Mouse (Mus musculus) liver, postnatal 0 days (tissue): ENCODE results near the gene Tec. TPM values are rescaled to one million over a fixed set of nuclear protein-coding genes. Genes with fewer than 3 reads are reported as not detected.

Experiments
- ATAC-seq: fragments of 200-750 bp; cut with Nextera tagmentation; 2 replicates; pipeline ENCODE4 v1.8.0; 2017; ENCODE audit warnings: mild to moderate bottlenecking, moderate library complexity
- DNase-seq: peaks from one replicate; pipeline ENCODE4 v3.0.0-alpha.2; 2016
- H3K27ac ChIP-seq: fragments of 300-500 bp; sonication (generic); 2 replicates; pipeline ENCODE4 v1.5.1; 2014; ENCODE audit warnings: antibody characterized with exemption, moderate library complexity, mild to moderate bottlenecking, low read depth
- H3K27me3 ChIP-seq: fragments of 300-500 bp; sonication (generic); 2 replicates; pipeline ENCODE4 v1.6.1; 2014; ENCODE audit warnings: low read length, control low read depth, mixed read lengths; ENCODE audit not compliant: insufficient read depth
- H3K36me3 ChIP-seq: fragments of 300-500 bp; sonication (generic); replicated peaks from 2 replicates; pipeline ENCODE4 v1.6.1; 2014; ENCODE audit warnings: mild to moderate bottlenecking, control low read depth, low read length, moderate library complexity, mixed read lengths; ENCODE audit not compliant: insufficient read depth
- H3K4me1 ChIP-seq: fragments of 300-500 bp; sonication (generic); 2 replicates; pipeline ENCODE4 v1.6.1; 2014; ENCODE audit warnings: antibody characterized with exemption, mild to moderate bottlenecking, control low read depth; ENCODE audit not compliant: insufficient read depth
- H3K4me2 ChIP-seq: fragments of 300-500 bp; sonication (generic); 2 replicates; pipeline ENCODE4 v1.6.1; 2014; ENCODE audit warnings: low read depth, mild to moderate bottlenecking, low read length, moderate library complexity, mixed read lengths
- H3K4me3 ChIP-seq: fragments of 300-500 bp; sonication (generic); 2 replicates; pipeline ENCODE4 v1.5.1; 2014; ENCODE audit warnings: low read depth, low read length
- H3K9ac ChIP-seq: fragments of 300-500 bp; sonication (generic); replicated peaks from 2 replicates; pipeline ENCODE4 v1.6.1; 2014; ENCODE audit warnings: mild to moderate bottlenecking, moderate library complexity
- H3K9me3 ChIP-seq: fragments of 300-500 bp; sonication (generic); 2 replicates; pipeline ENCODE4 v1.6.1; 2016; ENCODE audit warnings: mild to moderate bottlenecking, control low read depth, low read length, mixed read lengths
- CTCF ChIP-seq: sonication (generic); IDR thresholded peaks from 2 replicates; pipeline ENCODE4 v1.5.1; 2016; ENCODE audit warnings: antibody characterized with exemption, low read depth
- EP300 ChIP-seq: IDR thresholded peaks from 2 replicates; pipeline ENCODE4 v1.6.1; 2016; ENCODE audit warnings: antibody characterized with exemption, low read depth, mild to moderate bottlenecking
- WGBS: fragments of 180-500 bp; shearing (Covaris S2); extraction: QIAGEN DNeasy Blood & Tissue Kit; methylation state at CpG from one replicate; pipeline ENCODE4 v1.1.7; 2014; ENCODE audit not compliant: insufficient replicate concordance; 5-methylcytosine and 5-hydroxymethylcytosine counted together
- polyA plus RNA-seq: library from polyadenylated mRNA; unstranded; fragments of >200 nt; fragmentation: Nextera tagmentation; extraction: Ambion mirVana; gene quantifications from 2 replicates; pipeline ENCODE4 v1.2.1, GENCODE M21; 2015

The Tec gene
- polyA plus RNA-seq, 1 experiment from 2014 or later, result 9.2 TPM

GRCm38 (mm10) chr5:72808456-72809111, 59.7 kb downstream of the Tec start:
- H3K4me1 ChIP-seq, result 0 out of 2 replicates have a peak, but pooled peaks cover 7% of the 10 kb centered on the region
- no peak for ATAC-seq
- H3K4me2 ChIP-seq, result no peak overlapping the region
- no peak for DNase-seq
- H3K27me3 ChIP-seq, result no peaks in the 10 kb centered on the region
- no peak overlapping the region for H3K4me3 ChIP-seq
- H3K9ac ChIP-seq, result no peak overlapping the region
- H3K36me3 ChIP-seq, result no peaks in the 10 kb centered on the region
- H3K9me3 ChIP-seq, result no peaks in the 10 kb centered on the region
- no peak overlapping the region for H3K27ac ChIP-seq
- 70% methylated on average over 14 of the region's 14 CpGs for WGBS
- TF ChIP-seq EP300 (no peak), CTCF (no peak)

- no peak for TF ChIP-seq CTCF
- no peak for TF ChIP-seq EP300
These were observed 65.4 kb downstream of the Tec start for GRCm38 (mm10) chr5:72802851-72803250.

DNA sequence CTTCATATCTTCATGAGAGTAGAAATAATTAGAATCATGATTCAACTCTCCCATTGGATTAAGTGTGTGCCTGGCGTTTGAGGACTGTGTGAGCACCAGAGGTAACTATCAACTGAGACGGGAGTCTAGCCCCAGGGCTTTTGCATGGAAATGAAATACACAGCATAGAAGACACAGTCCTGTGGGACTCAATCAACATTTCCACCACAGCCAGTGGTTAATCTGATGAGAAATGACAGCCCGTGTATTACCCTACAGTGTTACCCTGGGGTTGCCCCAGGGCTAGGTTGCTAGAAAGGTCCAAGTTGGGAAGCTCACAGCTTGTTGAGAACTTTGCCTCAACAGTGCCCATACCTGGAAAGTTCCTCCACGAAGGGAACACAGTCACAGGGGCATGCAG, 69.7 kb downstream of the Tec start:
- DNase-seq (no peak), ATAC-seq (no peak)
- WGBS, result 69% methylated on average over 4 of the region's 4 CpGs
- no peak overlapping the region for H3K27ac ChIP-seq
- no peaks in the 10 kb centered on the region for H3K36me3 ChIP-seq
- no peaks in the 10 kb centered on the region for H3K9me3 ChIP-seq
- no peak overlapping the region for H3K4me2 ChIP-seq
- TF ChIP-seq CTCF (no peak), EP300 (no peak)
- H3K4me3 ChIP-seq, result no peak overlapping the region
- H3K4me1 ChIP-seq, result peaks cover 3% of the 10 kb centered on the region; the same call in 1 of the 2 replicates
- no peak overlapping the region for H3K9ac ChIP-seq
- H3K27me3 ChIP-seq, result no peaks in the 10 kb centered on the region

More at GRCm38 (mm10) chr5:72802851-72803250, 65.4 kb downstream of the Tec start:
- 43% methylated on average over 5 of the region's 5 CpGs for WGBS
- H3K9me3 ChIP-seq, result no peaks in the 10 kb centered on the region
- ATAC-seq, result no peak
- no peak overlapping the region for H3K4me2 ChIP-seq
- H3K36me3 ChIP-seq, result no peaks in the 10 kb centered on the region
- DNase-seq, result no peak
- H3K27ac ChIP-seq, result no peak overlapping the region
- no peaks in the 10 kb centered on the region for H3K27me3 ChIP-seq
- H3K4me1 ChIP-seq, result no peaks in the 10 kb centered on the region
- no peak overlapping the region for H3K9ac ChIP-seq
- no peak overlapping the region for H3K4me3 ChIP-seq

DNA sequence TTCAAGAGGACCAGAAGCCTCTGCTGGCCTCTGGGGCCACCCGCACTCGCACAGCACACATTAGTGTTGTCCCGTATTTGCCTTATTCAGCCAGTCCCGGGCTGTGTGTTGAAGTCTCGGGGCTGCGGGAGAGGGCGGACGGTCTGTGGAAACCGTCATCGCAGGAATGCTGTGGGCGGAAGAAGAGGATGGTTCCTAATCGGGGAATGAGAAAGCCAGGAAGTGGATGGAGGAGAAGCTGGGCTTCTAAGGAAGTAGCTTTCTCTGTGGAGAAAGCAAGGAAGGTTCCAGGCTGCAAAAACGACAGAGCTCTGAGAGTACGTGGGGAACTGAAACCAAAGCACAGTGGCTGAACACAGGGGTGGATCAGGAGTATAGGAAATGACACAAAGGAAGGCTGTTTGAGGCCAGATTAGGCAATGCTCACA, 72.1 kb downstream of the Tec start:
- Histone ChIP-seq H3K4me2 (peak overlapping the region; percentile 70), H3K9ac (peak overlapping the region; percentile 58), H3K36me3 (no peaks in the 10 kb centered on the region), H3K4me3 (peak overlapping the region; percentile 44), H3K27ac (peak overlapping the region; percentile 68), H3K27me3 (no peaks in the 10 kb centered on the region), H3K9me3 (no peaks in the 10 kb centered on the region), H3K4me1 (peaks cover 5% of the 10 kb centered on the region; the same call in 1 of the 2 replicates)
- peak; percentile 67 for ATAC-seq
- TF ChIP-seq CTCF, result no peak
- no peak for TF ChIP-seq EP300
- 13% methylated on average over 14 of the region's 14 CpGs for WGBS
- no peak for DNase-seq

GRCm38 (mm10) chr5:72793309-72793850, 74.9 kb downstream of the Tec start:
- Histone ChIP-seq H3K9me3 (no peaks in the 10 kb centered on the region), H3K36me3 (0 out of 2 replicates have a peak, but pooled peaks cover 4% of the 10 kb centered on the region), H3K4me3 (no peak overlapping the region), H3K9ac (no peak overlapping the region), H3K4me2 (no peak overlapping the region), H3K27me3 (no peaks in the 10 kb centered on the region), H3K4me1 (peaks cover 5% of the 10 kb centered on the region; the same call in 1 of the 2 replicates), H3K27ac (no peak overlapping the region)
- no peak for TF ChIP-seq CTCF
- no peak for TF ChIP-seq EP300
- no peak for ATAC-seq
- DNase-seq, result no peak
- WGBS, result 48% methylated on average over 3 of the region's 3 CpGs

GRCm38 (mm10) chr5:72791789-72792188, 76.5 kb downstream of the Tec start:
- Histone ChIP-seq H3K9me3 (no peaks in the 10 kb centered on the region), H3K9ac (no peak overlapping the region), H3K27ac (no peak overlapping the region), H3K27me3 (no peaks in the 10 kb centered on the region), H3K4me1 (peaks cover 5% of the 10 kb centered on the region; the same call in 1 of the 2 replicates), H3K36me3 (0 out of 2 replicates have a peak, but pooled peaks cover 4% of the 10 kb centered on the region), H3K4me3 (no peak overlapping the region), H3K4me2 (no peak overlapping the region)
- no peak for TF ChIP-seq CTCF
- TF ChIP-seq EP300, result no peak
- ATAC-seq, result no peak
- WGBS, result 20% methylated on average over 6 of the region's 6 CpGs
- no peak for DNase-seq
